Mouse (Mus musculus): ENCODE measurements around the gene Olfr1313.
"Not testable (repeated sequence)": the region's sequence is repeated elsewhere in the genome, so short reads cannot be mapped to it uniquely, and the experiment has no call there.

The Olfr1313 gene

DNA sequence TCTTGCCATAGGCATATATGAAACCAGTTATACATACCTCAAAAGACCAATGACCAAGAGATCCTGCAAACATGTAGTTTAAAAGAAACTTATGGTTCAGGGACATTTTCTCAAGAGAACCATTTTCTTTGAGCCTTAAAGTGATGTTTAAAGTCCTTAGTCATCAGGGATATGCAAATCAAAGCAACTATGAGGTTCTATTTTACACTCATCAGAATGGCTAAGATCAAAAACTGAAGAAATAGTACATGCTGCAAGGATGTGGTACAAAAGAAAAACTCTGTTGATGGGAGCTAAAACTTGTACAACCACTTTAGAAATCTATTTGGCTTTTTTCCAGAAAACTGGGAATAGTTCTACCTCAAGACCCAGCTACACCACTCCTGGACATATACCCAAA lies at the start of gene Olfr1313:
Gene Olfr1313 (minus strand): TSS at position 101 of the 400 bp plus-strand sequence.
- DNase-seq = no peak

DNA sequence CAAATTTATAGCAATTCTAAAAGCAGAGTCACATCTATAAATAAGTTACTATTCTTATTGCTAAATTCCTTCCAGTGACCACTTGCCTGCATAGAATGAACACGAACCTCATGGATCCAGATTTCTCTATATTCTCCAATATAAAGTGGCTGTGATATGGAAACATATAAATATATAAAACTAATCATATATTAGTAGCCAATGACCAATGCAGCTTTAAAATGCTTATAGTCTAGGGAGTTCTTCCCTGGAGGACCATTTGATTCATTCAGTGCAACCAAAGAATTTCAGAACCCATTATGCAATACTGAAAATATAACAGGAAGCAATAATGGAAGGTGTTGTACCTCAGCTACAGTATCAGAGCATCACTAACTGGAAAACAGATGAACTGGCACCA lies 37.7 kb upstream of the Olfr1313 start, which contains the start of gene Olfr1315-ps1:
Gene Olfr1315-ps1 (minus strand): TSS at position 101 of the 400 bp plus-strand sequence.
- DNase-seq = no peak

DNA sequence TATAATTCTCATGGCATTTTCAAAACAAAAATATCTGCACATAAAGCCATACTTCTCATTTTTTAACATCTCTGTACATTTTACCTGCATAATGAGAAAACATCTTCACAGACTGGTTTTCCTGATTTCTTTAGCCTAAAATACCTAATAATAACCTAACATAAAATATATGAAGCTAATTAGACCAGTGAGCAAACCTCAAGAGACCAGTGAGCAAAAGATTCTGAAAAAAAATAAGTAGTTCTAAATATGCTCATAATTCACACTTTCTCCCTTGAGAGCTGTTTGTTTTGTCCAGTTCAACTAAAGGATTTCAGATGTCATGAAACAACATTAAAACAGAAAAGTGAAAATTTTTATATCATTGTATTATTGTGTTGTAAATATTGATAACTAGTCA lies 19.0 kb upstream of the Olfr1313 start, which contains the start of gene Olfr1314:
Gene Olfr1314 (minus strand): TSS at position 101 of the 400 bp plus-strand sequence.
- DNase-seq = no peak

DNA sequence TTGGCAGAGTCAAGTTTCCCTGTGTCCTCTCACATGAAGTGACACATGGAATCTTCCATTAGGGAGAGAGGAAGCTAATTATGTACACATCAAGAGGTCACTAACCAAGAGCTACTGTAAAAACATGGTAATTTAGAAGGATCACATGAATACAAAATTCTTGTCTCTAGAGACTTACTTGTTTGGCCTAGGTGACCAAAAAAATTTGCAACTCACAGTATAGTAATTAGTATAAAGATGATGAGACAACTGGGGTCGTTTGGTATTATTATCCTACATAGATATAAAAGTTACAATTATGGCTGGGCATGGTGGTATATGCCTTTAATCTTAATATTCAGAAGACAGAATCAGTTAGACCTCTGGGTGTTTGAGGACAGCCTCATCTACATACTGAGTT lies 27.5 kb downstream of the Olfr1313 start, which contains the start of gene Olfr1312:
Gene Olfr1312 (minus strand): TSS at position 101 of the 400 bp plus-strand sequence.
- no peak for DNase-seq

- DNase-seq = not testable (repeated sequence)
These were observed 50.7 kb downstream of the Olfr1313 start for GRCm38 (mm10) chr2:112026971-112027370.

GRCm38 (mm10) chr2:112024312-112024711 lies 53.3 kb downstream of the Olfr1313 start, which contains the start of gene Olfr1311:
Gene Olfr1311 (minus strand): TSS chr2:112024412.
- DNase-seq = no peak

All from thymus, postnatal 14 days (tissue).